Mouse (Mus musculus) ovary, postnatal 10 days (tissue): ENCODE data around the gene Polr2c.
"Not testable (repeated sequence)": the region's sequence is repeated elsewhere in the genome, so short reads cannot be mapped to it uniquely, and the experiment has no call there.

Source experiments
- DNase-seq: peaks from one replicate; pipeline ENCODE4 v3.0.0; 2022; ENCODE audit warnings: low spot score

Gene Polr2c

DNA sequence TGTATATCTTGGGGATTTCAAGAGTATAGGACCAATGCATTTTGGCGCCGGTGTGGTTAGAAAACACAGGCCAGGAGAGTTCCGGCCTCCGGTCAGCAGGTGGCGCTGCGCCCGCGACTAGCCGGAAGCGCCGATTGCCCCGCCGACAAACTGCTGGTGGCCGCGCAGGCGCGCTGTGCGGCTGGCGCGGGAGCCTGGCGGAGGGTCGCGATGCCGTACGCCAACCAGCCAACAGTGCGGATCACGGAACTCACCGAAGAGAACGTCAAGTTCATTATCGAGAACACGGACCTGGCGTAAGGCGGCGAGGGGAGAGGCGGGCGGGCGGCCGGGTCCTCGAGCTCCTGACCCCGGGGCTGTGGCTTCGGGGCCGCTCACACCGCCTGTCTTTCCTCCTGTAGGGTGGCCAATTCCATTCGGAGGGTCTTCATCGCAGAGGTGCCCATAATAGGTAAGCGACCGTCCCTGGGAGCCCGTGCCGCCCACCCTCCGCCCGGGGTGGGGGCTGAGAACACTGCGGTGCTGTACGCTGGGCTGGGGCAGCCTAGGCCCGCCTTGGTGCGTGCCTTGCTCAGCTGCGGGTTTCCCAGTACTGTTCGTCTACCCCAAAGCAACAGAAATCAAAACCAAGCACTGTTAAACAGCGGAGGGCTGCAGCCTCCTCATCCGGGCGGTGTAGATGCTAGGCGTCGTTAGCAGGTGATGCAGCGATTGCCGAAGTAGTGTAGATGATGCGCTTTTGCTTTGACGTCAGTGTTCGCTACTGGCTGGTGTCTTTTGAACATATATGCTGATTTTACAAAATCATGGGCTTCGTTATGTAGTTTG is at the start of gene Polr2c:
TSS of gene Polr2c (plus strand) at position 105 of the 828 bp plus-strand sequence.
- peak; percentile 86 for DNase-seq

DNA sequence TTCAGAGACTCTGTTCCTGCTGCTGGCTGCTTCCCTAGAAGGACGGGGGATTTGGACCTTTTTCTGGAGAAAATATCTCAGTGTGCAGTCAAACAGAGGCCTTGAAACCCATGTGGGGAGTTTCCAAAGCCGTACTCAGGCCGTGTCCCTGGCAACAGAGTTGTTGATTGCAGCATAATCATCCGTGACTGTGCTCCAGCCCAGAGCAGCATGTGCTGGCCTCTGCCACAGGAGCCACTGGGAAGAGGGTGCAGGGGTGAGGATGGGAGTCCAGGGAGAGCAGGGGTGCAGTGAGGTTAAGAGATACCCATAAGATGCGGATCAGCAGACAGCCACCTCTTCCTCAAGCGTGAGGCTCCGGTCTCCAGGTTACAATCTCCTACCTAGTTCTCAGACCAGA is 49.7 kb upstream of the Polr2c start:
- DNase-seq: no peak

DNA sequence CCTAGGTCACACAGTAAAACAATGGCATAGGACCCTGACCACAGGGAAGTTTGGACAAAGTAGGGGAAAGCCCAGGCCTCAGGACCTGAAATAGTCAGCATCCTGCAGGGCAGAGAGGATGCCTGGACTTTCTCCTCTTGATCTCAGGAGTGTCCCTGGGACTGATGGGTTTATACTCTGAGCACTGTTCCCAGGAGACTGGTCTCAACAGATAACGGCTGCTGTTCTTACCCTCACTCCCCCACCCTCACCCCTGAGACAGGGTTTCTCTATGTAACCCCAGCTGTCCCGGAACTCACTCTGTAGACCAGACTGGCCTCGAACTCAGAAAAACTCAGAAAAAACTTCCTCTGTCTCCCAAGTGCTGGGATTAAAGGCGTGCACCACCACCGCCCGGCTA is 48.9 kb upstream of the Polr2c start:
- no peak for DNase-seq

DNA sequence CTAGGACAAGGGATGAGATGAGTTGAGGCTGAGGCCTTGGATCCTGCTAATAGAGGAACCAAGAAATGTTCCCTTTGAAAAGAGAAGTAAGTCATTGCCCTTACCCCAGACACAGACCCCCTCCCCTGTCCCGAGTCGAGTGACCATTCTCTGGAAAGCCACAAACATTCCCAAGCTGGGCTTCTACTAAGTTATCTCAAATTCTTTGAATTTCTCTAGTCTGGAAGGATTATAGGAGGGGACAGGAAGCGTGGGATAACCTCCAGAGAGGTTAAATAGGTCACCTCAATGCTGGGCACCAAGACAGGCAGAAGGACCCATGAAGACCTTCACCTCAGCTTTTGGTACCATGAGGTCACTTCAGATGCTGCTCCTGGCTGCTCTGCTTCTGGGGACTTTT is 47.1 kb upstream of the Polr2c start, which contains the start of gene Ccl17:
TSS of gene Ccl17 (plus strand) at position 301 of the 400 bp plus-strand sequence.
- DNase-seq: no peak

DNA sequence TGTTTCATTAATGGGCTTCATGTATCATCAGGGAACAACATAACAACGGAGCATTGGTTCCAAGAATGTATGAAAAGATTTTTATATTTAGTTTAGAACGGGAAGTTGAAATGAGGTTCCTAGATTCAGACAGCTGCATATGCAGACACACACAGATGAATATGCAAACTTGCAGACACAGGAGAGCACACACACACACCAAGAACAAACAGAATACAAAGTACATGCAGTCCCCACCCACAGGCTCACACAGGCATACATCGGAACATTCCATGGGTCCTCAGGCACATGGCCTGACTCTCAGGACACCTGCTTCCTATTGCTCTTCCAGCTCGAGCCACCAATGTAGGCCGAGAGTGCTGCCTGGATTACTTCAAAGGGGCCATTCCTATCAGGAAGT is 46.4 kb upstream of the Polr2c start:
- DNase-seq: no peak

DNA sequence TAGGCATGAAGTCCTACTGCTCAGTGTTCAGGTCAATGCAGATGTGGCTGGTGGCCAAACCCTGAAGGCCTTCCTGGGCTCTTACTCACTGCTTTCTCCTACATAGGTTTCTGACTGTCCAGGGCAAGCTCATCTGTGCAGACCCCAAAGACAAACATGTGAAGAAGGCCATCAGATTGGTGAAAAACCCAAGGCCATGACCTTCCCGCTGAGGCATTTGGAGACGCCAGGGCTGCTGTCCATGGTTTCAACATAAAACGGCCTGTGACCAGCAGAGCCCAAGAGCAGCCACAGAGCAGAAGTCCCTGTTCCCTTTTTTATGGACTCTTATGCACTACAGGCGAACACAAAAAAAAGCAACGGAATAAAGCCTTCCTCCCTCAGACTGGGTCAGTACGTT is 45.6 kb upstream of the Polr2c start:
- no peak for DNase-seq

DNA sequence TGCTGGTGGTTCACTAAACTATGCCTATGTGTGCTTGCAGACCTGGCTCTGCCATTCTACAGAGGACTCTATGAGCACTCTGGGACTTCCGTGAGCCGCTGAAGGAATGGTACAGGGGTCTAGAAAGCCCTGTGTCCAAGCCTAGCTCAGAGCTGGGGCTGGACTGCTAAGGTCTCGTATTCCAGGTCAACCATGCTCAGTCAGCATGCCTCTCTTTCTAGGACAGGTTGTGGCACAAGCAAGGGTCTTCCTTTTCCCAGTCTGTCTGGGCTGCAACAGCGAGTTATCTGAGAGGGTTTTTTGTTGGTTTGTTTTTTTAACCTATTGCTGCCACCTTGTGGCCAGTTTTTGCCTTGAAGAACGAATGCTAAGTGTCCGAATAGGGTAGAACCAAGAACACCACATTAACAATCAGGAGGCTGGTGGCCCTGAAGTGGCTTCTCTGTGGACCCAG is 44.6 kb upstream of the Polr2c start:
- peak; percentile 73 for DNase-seq

DNA sequence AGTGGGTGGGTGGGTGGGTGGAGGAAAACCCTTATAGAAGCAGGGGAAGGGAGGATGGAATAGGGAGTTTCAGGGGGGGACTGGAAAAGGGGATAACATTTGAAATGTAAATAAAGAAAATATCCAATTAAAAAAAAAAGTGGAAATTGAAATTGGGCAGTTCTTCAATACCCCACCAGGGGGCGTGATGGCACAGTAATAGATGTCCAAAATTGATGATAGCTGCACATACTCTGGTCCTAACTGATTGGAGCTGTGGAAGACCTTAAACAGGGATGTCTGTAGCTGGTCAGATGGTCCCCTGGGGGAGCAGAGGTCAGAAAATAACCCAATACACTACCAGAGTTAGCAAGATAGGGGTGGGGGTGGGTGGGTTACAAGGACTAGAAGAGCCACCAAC is 42.7 kb upstream of the Polr2c start:
- no peak for DNase-seq

DNA sequence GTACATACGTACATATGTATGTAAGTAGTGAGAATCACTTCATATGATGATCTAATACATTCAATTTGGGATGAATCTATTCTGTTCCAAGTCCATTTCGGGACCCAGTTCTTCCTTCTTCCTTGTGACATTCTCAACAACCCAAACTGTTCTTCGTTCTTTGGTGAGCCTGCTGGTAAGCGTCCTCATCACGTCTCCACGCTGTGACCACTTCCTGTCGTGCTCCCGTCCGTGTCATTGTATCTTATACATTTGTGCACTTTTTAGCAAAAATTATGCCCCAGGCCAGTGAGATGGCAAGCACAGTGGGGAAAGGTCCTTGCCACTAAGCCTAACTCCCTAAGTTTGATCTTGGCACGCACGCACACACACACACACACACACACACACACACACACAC is 39.3 kb upstream of the Polr2c start:
- DNase-seq: no peak

DNA sequence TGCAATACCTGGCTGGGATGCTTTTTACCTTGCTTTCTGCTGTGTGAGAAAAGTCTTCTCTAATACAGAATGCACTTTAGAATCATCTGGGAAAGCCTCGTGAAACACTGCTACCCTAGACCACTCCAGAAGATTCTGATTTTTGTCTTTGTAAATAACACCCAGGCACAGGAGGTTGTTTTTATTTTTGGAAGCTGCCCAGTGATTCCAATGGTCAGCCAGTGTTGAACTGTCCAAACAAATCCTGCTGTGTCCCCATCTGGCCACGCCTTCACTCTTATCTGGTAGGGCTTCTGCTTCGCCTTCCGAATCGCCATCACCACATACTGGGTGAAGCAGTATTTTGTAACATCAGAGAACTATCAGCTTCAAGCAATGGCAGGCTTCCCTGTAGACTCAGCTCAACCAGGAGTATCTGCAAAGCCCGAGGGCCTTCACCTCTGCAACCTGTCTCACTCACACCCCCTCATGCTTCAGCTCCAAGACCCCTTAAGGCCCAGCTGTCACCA is 37.5 kb upstream of the Polr2c start:
- DNase-seq: no peak

DNA sequence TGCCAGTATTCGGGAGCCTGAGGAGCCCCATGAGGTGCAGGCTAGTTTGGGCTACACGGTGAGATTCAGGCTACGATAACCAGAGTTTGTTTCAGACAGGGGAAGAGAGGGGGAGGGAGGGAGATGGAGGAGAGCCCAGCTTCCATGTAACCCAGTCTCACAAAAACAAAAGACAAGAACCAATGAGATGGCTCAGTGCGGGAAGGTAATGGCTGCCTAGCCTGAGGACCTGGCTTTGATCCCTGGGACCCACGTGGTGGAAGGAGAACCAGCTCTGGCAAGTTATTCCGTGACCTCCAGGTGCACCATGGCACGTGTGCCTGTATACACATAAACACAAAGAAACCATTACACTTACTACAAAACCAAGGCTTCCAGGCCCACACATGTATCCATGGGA is 36.7 kb upstream of the Polr2c start:
- no peak for DNase-seq

DNA sequence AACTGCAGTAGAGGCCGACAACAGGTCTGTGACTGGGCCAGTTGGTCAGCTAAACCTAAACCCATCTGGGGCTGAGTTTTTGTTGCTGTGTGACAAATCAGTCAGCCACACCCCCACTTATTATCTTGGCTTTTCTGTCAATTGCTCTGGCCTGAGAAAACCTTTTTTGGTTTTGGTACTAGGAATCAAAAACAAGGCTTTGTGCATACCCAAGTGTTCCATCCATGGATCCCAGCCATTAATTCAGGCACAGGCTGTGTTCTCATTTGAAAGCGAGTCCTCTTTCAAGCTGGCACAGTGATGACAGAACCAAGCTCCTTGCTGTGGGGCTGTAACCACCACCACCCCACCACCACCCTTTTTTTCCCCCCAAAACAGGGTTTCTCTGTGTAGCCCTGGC is 35.9 kb upstream of the Polr2c start:
- DNase-seq: no peak

DNA sequence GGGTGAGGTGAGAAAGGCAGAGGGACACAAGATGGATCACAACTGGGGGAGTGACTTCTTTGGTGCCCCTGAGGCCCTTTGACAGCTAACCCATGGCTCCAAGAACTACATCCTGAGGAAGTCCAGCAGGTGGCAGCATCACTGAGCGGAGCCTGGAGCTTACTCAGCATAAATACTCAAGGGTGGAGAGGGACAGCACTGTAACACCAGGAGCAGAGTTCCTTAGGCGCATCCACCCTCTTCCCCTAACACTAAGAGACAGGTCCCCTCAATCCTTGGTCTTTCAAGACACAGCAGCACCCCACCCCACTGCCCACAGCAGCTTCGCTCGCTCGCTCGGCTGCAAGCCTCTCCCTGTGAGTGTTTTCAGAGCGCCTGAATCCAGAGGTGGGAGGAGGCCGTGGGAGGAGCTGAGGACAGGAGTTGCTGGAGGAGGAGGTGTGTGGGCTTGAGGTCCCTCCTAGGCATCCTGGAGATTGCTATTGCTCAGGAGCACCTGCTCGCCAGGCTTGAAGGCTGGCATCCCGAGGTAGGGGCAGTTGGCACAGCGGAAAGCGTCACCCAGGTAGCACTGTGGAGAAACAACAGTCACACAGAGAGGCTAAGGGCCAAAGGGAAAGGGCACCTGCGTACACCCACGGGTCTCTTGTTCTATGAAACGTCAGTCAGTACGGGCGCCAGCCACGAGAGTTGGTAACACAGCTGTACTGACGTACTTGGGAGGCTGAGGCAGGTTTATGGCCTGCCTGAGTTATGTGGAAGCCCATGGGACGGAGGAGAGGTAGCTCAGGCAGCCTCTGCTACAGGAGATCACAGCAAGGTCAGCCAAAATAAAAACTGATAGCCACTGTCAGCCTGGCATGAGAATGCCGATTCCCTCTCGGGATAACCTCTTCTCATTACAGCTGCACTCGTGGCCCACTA is 34.4 kb upstream of the Polr2c start:
- DNase-seq: no peak

DNA sequence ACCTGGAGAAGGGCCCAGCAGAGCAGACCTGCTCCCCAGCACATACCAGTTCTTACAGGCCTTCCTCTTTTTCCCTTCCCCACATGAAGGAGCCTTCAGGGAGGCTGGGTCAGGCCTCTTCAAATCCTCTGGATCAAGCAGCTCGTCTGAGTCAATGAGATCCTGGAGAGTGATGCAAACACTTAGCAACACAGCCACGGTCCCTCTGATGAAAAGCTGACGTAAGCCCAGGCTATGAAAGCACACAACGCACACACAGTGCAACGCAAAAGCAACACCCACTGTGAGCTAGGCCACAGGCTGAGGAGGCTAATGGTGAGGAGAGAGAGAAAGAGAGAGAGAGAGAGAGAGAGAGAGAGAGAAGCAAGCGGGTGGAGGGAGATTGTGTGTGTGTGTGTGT is 32.1 kb upstream of the Polr2c start:
- no peak for DNase-seq

DNA sequence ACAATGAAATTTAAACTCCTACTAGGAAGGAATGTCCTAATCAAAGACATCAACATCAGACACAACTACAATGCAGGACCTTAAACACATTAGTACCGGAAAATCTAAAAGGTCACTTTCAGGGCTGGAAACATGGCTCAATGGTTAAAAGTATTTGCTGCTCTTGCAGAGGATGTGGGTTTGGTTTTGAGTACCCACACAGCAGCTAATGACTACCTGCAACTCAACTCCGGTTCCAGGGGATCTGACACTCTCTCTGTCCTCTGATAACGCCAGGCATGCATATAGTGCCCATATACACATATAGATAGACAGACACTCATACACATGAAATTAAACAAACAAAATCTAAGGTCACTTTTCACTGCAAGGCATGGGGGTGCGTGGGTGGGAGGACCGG is 31.0 kb upstream of the Polr2c start:
- DNase-seq: no peak

DNA sequence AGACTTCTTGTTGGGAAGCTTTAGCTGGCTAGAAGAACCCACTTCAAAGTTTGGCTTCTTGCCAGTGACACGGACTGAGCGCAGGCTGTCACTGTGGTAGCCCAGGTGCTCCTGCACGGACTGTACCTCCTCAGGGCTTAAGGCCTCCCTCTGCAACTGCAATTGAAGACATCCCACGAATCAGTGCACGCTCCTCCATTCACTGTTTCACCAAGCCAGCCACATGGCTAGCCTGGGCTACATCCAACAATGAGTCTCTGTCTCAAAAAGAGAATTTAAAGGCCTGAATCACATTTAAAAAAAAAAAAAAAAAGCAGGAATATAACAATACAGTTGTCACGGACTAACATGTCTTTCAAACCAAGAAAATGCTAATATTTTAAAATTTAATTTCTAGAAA is 29.0 kb upstream of the Polr2c start:
- DNase-seq: no peak

DNA sequence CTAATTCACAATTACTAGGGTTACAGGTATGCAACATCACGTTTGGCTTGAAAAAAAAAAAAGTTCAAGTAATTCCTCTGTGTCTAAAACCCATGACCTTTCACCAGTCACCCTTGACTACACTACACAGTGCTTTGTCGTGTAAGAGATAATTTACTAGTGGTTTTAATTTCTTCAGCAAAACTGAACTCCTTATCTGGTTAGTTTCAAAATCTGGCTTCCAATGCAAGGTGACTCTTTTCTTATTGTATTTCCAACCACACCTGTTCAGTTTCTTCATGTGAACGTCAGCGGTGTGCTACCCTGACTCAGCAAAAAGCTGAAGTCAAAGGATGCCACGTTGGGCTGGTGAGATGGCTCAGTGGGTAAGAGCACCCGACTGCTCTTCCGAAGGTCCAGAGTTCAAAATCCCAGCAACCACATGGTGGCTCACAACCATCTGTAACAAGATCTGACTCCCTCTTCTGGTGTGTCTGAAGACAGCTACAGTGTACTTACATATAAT is 23.3 kb upstream of the Polr2c start:
- DNase-seq: not testable (repeated sequence)

DNA sequence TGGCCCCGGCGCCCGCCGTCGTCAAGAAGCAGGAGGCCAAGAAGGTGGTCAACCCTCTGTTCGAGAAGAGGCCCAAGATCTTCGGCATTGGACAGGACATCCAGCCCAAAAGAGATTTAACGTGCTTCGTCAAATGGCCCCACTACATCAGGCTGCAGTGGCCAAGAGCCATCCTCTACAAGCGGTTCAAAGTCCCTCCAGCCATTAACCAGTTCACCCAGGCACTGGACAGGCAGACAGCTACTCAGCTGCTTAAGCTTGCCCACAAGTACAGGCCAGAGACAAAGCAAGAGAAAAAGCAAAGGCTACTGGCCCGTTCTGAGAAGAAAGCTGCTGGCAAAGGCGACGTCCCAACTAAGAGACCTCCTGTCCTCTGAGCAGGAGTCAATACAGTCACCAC is 21.5 kb upstream of the Polr2c start:
- DNase-seq: not testable (repeated sequence)

DNA sequence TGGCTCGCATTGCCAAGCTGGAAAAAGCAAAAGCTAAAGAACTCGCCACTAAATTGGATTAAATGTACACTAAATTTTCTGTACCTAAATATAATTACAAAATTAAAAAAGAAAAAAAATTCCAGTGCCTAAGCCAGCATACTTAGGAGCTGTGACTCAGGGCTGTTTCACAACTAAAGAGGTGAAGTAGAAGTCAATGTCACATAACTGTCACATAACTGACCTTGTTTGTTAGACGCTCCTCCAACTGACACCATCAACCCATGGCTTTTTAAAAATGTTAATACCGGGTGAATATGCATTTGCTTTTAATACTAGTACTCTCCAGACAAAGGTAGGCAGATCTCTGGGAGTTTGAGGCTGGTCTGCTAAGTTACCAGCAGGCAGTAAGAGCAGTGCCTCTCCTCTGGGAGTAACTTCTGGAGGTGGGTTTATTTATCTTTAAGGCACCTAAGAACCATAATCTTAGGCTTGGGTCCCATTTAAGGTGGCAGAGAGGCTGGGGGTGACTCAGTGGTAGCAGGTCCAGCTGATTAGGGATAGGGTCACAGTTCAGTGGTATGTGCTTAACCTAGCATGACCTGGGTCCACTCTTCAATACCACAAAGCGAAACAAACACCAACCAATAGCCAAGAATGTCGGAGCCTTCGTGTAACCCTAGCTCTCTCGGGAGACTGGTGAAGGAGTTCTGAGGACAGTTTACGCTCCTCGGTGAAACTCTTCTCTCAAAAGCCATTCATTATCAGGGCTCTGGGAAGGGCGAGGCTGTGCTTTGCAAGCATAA is 20.6 kb upstream of the Polr2c start:
- DNase-seq: no peak

DNA sequence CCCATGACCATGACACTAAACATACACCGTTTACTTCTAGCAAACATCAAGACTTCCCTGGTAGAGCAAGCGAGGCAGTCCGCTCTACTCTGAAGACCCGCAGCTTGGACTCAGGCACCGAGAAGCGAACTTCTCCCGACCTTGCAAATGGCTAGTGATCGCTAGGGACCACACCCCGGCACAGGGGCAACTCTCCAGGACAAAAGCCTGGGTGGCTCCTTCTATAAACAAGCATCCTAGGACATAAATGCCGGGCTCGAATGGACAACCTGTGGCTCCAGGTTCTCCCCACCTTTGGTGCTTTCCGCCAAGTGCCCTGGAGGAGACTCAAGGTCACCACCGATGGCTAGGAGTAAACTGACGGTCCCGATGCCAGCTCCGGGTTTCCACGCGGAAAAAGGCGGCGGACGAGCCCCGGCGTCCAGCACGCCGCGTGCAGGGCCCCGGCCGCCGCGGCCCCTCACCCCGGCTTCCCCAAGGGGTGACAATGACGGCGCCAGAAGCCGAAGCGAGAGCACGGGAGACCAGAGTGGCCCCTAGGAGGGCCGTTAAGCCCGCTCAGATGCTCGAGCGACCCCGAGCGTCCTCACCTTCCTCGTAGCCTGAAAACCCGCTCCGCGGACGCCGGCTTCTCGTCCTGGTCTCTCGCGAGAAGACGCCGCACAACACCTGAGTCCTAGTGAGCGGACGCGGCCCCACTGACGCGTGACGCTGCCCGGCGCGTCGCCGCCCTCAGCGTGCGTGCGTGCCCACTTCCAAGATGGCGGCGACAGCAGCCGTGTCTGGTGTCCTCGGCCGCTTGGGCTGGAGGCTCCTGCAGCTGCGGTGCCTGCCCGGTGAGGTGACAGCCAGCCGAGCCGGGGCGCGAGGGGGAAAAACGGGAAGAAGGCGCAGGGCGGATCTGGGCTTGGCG is 19.3 kb upstream of the Polr2c start, which contains the start of the genes Coq9 and Ciapin1:
TSS of gene Coq9 (plus strand) at position 660 of the 913 bp plus-strand sequence.
TSS of gene Ciapin1 (minus strand) at position 697 of the 913 bp plus-strand sequence.
- peak; percentile 88 for DNase-seq
